Mouse (Mus musculus): ENCODE data around the gene Psme3. TPM values are rescaled to one million over a fixed set of nuclear protein-coding genes. Genes with fewer than 3 reads are reported as not detected.

Psme3 gene
- 100 to 1,000 TPM; 161 to 164 TPM for polyA plus RNA-seq (2017; shearing (Covaris generic))

DNA sequence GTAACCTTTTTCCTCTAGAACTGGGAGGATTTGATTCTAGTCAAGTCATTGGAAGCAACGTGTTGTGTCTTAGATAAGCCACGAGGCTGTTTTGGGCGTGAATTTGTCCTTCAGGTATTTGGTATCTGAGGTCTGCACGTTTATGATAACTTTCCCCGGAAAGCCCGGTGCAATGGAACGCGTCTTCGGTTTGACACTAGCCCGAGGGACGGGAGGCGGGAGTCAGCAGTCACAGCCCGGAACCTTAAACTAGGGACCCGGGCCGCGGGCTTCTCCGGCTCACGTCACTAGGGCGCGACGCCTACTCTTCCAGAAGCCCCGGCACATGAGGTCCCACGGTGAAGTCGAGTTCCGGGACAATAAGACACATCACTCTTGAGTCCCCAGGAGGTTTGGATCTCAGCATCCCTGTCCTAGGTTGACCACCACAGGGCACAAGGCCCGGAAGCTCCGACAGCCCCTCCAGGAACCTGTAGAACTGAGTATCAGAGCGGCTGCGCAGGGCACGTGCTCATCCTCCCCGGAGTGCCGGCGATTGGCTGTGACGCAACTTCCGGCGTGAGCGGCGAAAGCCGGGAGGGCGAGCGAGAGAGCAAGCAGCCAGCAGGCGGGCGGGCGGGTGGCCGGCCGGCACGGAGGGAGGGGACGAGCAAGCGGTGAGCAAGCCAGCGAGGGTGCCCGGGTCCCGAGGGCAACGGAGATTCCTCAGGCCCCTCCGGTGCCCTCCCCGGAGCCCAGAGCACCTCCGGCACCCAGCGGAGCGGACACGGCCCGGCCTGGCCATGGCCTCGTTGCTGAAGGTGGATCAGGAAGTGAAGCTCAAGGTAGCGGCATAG lies at the start of gene Psme3:
Psme3 (plus strand) TSS at position 549 of the 836 bp plus-strand sequence.

DNA sequence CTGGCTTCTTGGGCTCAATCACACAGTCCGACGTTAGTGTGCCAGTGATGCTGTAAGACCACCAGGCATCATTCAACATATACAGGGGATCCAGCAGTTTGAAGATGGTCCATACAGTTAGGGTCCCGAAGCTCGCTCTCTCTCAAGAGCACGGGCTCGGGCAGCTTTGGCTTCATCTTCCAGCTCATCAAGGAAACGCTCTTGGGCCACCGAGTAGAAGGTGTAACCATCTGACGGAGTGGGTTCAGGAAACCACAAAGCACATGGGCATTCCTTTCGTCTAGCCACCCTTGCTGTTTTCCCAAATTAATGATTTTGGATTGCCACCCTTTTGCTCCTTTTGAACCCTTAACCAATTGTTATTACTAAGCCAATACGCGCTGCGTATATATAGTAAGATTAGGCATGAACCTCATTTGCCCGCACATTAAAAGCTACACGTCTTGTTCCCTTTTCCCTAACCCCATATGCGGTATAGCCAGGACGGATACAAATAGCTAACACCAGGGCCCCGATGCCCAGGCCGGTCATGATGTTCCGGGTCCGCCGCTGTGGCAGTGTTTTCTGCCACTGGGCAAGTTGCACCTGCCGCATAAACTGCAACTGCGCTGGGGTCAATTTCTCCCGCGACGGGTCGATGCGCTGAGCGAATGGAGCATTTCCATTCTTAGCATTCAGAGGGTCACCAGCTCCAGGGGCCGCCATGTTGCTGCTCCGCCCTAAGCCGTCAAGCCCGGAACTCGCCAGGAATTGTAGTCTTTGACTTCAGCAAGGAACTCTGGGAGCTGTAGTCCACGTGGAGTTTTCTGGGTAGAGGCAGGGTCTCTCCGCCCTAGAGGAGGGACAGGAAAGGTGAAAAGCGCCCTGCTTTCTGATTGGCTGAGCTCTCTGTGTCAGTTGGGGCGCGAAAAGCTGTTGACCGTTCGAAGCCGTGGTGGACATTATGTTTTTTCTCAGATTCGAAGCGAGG lies 37.5 kb upstream of the Psme3 start, which contains the start of the genes Cntd1 and Coa3:
Cntd1 (plus strand) TSS at position 790 of the 970 bp plus-strand sequence.
Coa3 (minus strand) TSS at position 892 of the 970 bp plus-strand sequence.

DNA sequence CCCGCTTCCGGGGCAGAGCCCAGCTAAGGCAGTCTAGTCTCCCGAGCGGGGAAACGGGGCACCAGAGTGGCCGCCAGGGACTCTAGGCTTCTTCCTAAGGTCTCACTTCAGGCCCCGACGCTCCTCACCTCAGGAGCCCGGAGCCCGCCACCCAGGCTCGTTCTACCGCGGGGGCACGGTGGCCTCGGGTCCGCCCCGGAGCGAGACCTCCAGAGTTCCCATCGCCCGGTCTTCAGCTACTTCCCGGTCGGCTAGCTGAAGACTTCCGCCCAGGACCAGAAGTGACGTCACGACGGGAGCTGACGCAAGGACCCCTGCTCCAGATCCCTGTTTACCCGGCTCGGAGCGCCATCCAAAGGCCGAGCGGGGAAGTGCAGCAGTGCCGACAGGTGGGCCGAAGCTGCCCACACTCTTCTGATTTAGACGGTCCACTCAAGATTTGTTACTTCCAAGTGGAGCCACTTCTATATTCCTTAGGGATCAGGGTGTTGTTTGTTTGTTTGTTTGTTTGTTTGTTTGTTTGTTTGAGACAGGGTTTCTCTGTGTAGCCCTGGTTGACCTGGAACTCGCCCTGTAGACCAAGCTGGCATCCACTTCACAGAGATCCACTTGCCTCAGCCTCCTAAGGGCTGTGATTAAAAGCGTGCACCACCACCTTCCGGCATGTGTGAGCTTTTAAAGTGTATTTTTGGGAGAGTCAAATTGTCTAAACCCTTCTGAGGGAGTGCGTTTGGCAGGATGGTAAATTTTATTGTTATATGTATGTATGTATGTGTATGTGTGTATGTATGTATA lies 13.8 kb upstream of the Psme3 start, which contains the start of gene Becn1:
Becn1 (minus strand) TSS at position 283 of the 795 bp plus-strand sequence.

GRCm38 (mm10) chr11:101324763-101325162 lies 8.8 kb downstream of the Psme3 start, which contains the start of gene Aoc2:
Aoc2 (plus strand) TSS chr11:101325063.

GRCm38 (mm10) chr11:101330371-101330924 lies 14.4 kb downstream of the Psme3 start, which contains the start of gene Aoc3:
Aoc3 (plus strand) TSS chr11:101330605.

GRCm38 (mm10) chr11:101367326-101367935 lies 51.4 kb downstream of the Psme3 start, which contains the start of gene G6pc:
G6pc (plus strand) TSS chr11:101367561.

Other genes starting within 250 kb of the Psme3 start
- 10 to 100 TPM; 27.4 to 32.0 TPM for gene Naglu, start 246.2 kb upstream of the Psme3 start, polyA plus RNA-seq (2017; shearing (Covaris generic))
- gene Hsd17b1, start 237.8 kb upstream of the Psme3 start, polyA plus RNA-seq (2017; shearing (Covaris generic)) = 1 to 10 TPM in 1 of 2 experiments, under 1 TPM in 1; 0.39 to 2.9 TPM
- gene Coasy, start 233.6 kb upstream of the Psme3 start, polyA plus RNA-seq (2017; shearing (Covaris generic)) = 10 to 100 TPM; 26.6 to 33.3 TPM
- 100 to 1,000 TPM in 1 of 2 experiments, 10 to 100 TPM in 1; 81.3 to 127 TPM for gene Mlx, start 228.9 kb upstream of the Psme3 start, polyA plus RNA-seq (2017; shearing (Covaris generic))
- gene Psmc3ip, start 220.8 kb upstream of the Psme3 start, polyA plus RNA-seq (2017; shearing (Covaris generic)) = 1 to 10 TPM; 6.8 to 8.2 TPM
- gene Retreg3, start 196.3 kb upstream of the Psme3 start, polyA plus RNA-seq (2017; shearing (Covaris generic)) = 10 to 100 TPM; 68.5 to 73.8 TPM
- gene Tubg1, start 196.3 kb upstream of the Psme3 start, polyA plus RNA-seq (2017; shearing (Covaris generic)) = 10 to 100 TPM; 36.2 to 39.8 TPM
- 1 to 10 TPM; 4.0 to 6.8 TPM for gene Tubg2, start 160.3 kb upstream of the Psme3 start, polyA plus RNA-seq (2017; shearing (Covaris generic))
- gene Cntnap1, start 145.7 kb upstream of the Psme3 start, polyA plus RNA-seq (2017; shearing (Covaris generic)) = under 1 TPM; 0.25 to 0.27 TPM
- gene Plekhh3, start 144.9 kb upstream of the Psme3 start, polyA plus RNA-seq (2017; shearing (Covaris generic)) = 1 to 10 TPM in 1 of 2 experiments, under 1 TPM in 1; 0.14 to 1.2 TPM
- gene Ccr10, start 140.8 kb upstream of the Psme3 start, polyA plus RNA-seq (2017; shearing (Covaris generic)) = 1 to 10 TPM in 1 of 2 experiments, under 1 TPM in 1; 0.70 to 5.0 TPM
- 10 to 100 TPM; 66.9 to 83.4 TPM for gene Ezh1, start 89.8 kb upstream of the Psme3 start, polyA plus RNA-seq (2017; shearing (Covaris generic))
- 1 to 10 TPM in 1 of 2 experiments, not detected in 1; 1.3 TPM for gene Ramp2, start 70.2 kb upstream of the Psme3 start, polyA plus RNA-seq (2017; shearing (Covaris generic))
- 100 to 1,000 TPM; 145 to 147 TPM for gene Vps25, start 62.5 kb upstream of the Psme3 start, polyA plus RNA-seq (2017; shearing (Covaris generic))
- 1 to 10 TPM; 2.7 to 2.9 TPM for gene Wnk4, start 55.6 kb upstream of the Psme3 start, polyA plus RNA-seq (2017; shearing (Covaris generic))
- gene Cntd1, start 37.2 kb upstream of the Psme3 start, polyA plus RNA-seq (2017; shearing (Covaris generic)) = 1 to 10 TPM in 1 of 2 experiments, under 1 TPM in 1; 0.90 to 1.2 TPM
- gene Coa3, start 37.1 kb upstream of the Psme3 start, polyA plus RNA-seq (2017; shearing (Covaris generic)) = 100 to 1,000 TPM; 101 to 110 TPM
- gene Becn1, start 13.9 kb upstream of the Psme3 start, polyA plus RNA-seq (2017; shearing (Covaris generic)) = 100 to 1,000 TPM; 184 to 206 TPM
- 1 to 10 TPM; 3.5 to 4.0 TPM for gene Aoc2, start 8.8 kb downstream of the Psme3 start, polyA plus RNA-seq (2017; shearing (Covaris generic))
- under 1 TPM; 0.09 to 0.12 TPM for gene Aoc3, start 14.4 kb downstream of the Psme3 start, polyA plus RNA-seq (2017; shearing (Covaris generic))
- gene G6pc, start 51.3 kb downstream of the Psme3 start, polyA plus RNA-seq (2017; shearing (Covaris generic)) = not detected
- gene Aarsd1, start 101.4 kb downstream of the Psme3 start, polyA plus RNA-seq (2017; shearing (Covaris generic)) = 10 to 100 TPM; 30.6 to 35.3 TPM
- 1 to 10 TPM; 1.5 to 3.9 TPM for gene Gm27029, start 108.6 kb downstream of the Psme3 start, polyA plus RNA-seq (2017; shearing (Covaris generic))
- 10 to 100 TPM; 28.1 to 38.0 TPM for gene Rundc1, start 108.9 kb downstream of the Psme3 start, polyA plus RNA-seq (2017; shearing (Covaris generic))
- 1 to 10 TPM; 4.3 to 5.1 TPM for gene Ptges3l, start 109.1 kb downstream of the Psme3 start, polyA plus RNA-seq (2017; shearing (Covaris generic))
- 100 to 1,000 TPM; 267 to 297 TPM for gene Rpl27, start 126.1 kb downstream of the Psme3 start, polyA plus RNA-seq (2017; shearing (Covaris generic))
- 100 to 1,000 TPM; 165 to 180 TPM for gene Ifi35, start 132.2 kb downstream of the Psme3 start, polyA plus RNA-seq (2017; shearing (Covaris generic))
- gene Rnd2, start 148.8 kb downstream of the Psme3 start, polyA plus RNA-seq (2017; shearing (Covaris generic)) = 1 to 10 TPM in 1 of 2 experiments, under 1 TPM in 1; 0.30 to 3.6 TPM
- under 1 TPM; 0.70 to 0.72 TPM for gene Vat1, start 150.0 kb downstream of the Psme3 start, polyA plus RNA-seq (2017; shearing (Covaris generic))
- 1 to 10 TPM; 1.5 to 3.2 TPM for gene Brca1, start 235.7 kb downstream of the Psme3 start, polyA plus RNA-seq (2017; shearing (Covaris generic))
- gene Nbr1, start 235.9 kb downstream of the Psme3 start, polyA plus RNA-seq (2017; shearing (Covaris generic)) = 100 to 1,000 TPM in 1 of 2 experiments, 10 to 100 TPM in 1; 96.3 to 115 TPM